Mouse (Mus musculus): ENCODE measurements around the gene Endou.

The Endou gene

DNA sequence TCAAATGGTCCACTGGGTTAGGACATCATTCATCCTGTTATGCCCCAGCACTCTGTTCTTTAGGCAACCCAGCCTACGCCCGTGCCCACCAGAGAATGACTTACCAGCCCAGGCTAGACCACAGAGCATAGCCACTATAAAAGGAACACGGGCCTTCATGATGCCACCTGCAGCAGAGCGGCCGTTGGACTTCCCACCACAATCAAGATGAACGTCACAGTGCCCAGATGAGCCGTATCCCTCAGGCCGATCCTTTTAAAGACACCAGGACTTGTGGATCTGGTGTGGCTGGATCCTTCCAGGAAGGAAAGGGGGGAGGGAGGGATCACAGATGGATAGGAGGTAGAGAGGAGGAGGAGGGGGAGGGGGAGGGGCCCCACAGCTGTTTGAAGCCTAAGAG, at the start of gene Endou:
Gene Endou (minus strand): TSS at position 229 of the 400 bp plus-strand sequence.
- DNase-seq (ENCODE audit: low read depth, low spot score) = no peak

DNA sequence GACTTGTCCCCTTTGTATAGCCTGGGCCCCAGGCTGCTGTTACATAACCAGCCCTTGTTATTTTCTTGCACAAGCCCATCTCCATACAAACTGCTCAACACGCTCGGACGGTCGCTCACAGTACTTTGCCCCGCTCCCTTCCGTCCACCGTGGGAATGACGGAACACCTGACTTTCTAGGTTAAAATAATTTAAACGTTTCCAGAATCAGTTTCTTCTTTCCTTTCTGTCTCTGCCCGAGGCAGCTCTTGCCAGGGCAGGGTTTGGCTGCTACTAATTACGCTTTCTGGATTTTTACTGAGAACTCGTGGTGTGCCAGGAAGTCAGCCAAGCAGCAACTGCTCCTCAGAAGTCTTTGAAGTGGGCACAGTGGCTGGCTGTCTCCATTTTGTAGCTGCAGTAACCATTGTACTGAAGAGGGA, 49.5 kb upstream of the Endou start:
- DNase-seq (ENCODE audit: low read depth, low spot score) = no peak

DNA sequence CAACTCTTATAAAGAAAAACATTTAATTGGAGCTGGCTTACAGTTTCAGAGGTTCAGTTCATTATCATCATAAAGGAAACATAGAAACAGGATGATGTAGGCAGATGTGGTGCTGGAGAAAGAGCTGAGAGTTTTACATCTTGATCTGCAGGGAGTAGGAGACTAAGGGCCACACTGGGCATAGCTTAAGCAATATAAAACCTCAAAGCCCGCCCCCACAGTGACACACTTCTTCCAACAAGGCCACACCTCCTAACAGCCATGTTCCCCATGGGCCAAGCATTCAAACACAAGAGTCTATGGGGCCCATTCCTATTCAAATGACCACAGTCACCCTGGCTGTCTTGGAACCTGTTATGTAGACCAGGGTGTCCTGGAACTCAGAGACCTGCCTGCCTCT, 48.4 kb upstream of the Endou start:
- DNase-seq (ENCODE audit: low read depth, low spot score) = no peak

DNA sequence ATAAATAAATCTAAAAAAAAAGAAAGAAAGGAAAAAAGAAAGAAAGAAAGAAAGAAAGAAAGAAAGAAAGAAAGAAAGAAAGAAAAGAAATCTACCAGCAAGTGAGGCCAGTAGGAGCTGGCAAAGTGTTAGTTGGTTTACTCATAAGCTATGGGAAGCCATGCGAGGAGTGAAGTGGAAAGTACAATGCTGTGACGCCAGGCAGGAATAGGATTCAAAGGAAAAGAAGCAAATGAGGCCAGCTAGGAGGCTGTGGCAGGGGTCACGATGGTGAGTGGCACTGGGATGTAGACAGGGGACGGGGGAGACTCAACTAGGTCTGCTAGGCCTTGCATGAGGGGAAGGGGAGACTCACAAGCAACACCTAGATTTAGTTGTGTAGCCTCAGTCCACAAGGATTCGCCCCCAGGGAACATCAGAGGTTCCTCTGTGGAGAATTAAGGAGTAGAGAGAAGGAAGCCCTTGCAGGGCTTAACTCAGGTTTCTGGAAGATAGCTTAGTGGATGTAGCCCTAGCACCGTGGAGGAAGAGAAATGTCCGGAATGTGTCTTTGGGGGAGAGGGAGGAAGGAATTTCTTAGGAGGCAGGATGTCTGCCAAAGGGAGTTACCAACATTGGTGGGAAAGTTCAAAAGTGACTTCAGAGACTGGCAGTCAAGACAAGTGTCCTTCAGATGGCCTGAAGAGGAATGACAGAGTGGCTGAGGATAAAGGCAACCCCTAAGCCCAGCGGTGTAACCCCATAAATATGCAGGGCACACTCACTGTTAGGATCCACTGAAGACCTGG, 47.4 kb upstream of the Endou start, which contains the start of gene Slc48a1:
Gene Slc48a1 (plus strand): TSS at position 210 of the 788 bp plus-strand sequence.
- no peak for DNase-seq (ENCODE audit: low read depth, low spot score)

DNA sequence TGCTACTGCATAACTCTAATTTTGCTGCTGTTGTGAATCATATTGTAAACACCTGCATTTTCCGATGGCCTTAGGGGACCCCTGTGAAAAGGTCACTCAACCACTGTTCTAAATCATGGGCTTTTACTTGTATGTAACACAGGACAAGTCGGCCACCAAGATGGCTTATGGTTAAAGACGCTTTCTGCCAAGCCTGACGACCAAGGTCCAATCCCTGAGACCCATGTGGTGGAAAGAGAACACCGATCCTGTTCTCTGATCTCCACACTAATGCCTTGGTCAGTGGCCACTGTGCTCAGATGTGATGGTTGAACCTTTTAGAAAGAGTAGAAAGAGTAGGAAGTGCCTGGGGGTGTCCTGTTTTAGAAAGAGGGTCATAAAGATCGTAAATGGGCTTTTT, 45.8 kb upstream of the Endou start:
- no peak for DNase-seq (ENCODE audit: low read depth, low spot score)

DNA sequence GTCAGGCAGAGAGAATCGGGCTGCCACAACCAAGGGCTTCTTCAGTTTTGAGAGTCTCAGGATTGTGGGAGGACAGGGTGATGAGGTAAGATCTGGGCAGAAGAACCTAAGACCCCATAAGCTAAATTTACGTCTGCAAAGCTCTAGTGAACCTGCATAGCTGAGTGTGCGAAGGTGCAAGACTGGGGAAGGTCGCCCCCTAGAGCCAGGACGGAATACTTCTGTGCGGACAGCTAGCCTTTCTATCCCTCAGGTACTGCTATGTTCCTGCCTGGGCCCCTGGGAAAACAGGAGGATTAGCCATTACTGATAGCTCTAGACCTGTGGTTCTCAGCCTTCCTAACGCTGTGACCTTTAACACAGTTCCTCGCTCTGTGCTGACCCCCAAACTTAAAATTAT, 45.4 kb upstream of the Endou start:
- DNase-seq (ENCODE audit: low read depth, low spot score) = peak; percentile 64

DNA sequence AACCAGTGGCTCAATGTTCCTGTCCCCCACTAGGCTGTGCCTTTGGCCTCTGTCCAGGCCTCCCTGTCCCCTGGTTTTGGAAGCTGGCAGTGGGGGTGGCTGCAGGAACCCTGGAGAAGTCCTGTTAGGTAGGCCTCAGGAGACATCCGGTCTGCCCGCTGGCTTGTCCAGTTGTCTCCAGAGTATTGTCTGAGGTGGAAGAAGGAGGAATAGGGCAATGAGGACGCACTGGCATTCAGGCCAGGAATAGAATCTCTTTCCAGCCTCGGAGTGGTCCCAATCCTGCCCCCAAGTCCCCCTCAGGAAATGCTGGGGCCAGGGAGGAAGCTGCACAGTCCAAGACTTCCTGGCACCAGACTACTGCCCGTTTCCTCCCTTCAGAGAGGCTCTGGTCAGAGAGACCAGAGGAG, 42.8 kb upstream of the Endou start:
- DNase-seq (ENCODE audit: low read depth, low spot score) = no peak

DNA sequence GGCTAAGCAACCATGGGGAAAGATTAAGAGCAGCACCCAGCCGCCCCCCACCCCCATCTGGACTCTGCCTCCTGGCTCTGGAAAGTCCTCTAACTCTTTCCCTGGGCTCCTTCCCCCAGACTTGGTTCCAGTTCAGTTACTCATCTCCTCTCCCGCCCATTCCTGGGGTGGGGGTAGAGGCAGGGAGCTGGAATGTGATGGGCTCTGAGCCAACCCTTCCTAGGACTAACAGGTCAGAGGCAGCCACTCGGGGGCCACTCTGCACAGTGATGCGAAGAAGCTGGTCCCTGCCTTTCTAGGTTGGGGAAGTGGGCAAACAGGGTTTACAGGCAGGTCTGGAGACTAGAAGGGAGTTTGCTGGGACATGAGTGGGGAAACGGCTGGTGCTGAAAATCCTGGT, 42.0 kb upstream of the Endou start:
- no peak for DNase-seq (ENCODE audit: low read depth, low spot score)

DNA sequence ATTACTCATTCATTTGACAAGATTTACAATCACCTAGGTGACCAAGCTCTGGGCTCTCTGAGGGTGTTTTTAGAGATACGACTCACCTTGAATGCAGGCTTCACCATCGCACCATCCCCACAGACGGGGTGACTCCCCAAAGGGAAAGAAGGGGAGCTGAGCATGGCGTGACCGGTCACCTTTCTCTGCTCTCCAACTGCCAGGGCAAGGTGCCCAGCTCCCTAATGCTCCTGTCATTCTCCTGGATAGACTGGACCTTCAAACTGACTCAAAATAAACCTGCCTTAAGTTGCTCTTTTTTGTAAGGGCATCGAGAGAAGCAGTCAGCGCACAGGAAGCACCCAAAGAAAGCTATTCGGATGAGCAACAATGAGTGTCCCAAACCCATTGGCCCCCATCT, 39.1 kb upstream of the Endou start:
- no peak for DNase-seq (ENCODE audit: low read depth, low spot score)

DNA sequence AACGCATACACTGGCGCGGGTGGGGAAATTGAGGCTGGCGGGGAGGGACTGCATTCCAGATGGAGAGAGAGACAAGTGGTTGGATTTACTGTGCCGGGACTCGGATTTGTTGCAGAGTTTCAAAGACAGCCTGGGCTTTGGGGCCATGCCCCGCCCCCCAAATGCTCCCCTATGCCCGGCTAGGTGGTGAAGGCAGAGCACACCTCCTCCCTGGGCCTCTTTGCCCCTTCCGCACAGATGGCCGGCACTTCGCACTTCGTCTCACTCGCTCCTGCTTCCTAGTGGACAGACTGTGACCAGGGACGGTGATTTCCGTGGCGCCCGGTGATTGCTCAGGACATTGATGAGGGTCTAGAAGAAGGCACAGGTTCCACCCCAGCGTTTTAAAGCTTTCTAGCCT, 37.1 kb upstream of the Endou start:
- no peak for DNase-seq (ENCODE audit: low read depth, low spot score)

DNA sequence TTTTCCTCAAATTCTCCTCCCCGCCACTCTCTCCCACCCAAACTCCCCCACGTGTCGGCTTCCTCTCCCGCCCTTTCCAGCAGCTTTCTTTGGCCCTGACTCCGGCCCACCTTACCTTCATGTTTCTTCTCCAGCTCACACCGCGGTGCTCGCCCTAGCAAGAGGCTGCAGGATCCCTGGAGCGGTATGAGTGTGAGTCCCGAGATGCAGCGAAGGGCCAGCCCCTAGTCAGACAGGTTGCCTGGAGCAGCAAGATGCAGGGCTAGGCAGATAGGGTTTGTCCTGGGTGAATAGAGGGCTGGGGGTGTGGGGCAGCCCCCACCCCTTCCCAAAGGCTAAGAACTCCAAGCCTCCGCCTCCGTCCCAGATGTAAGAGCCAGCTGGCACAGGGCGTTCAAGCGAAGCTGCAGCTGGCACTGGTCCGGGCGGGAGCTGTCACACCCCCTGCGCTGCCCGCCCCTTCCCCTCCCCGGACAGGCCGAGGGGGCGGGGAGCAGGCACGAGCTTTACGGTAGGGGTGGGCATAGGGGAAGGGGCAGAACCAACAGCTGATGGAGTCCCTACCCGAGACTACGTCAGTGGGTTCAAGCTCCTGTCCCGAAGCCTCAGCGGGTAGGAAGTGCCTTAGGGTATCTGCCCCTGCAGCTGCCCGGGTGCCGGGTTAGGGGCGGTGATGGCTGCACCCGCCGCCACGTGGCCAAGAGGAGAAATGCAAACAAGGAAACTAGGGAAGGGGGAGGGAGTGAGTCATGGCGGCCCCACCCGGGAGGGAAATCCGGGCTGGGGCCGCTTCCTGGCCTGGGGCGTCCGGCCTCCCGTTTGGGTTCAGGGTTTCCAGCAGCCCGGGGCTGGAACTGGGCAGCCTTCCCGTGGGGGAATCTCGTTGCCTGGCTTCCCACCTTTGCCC, 36.4 kb upstream of the Endou start, which contains the start of gene Rapgef3:
Gene Rapgef3 (minus strand): TSS at position 693 of the 907 bp plus-strand sequence.
- peak; percentile 70 for DNase-seq (ENCODE audit: low read depth, low spot score)

DNA sequence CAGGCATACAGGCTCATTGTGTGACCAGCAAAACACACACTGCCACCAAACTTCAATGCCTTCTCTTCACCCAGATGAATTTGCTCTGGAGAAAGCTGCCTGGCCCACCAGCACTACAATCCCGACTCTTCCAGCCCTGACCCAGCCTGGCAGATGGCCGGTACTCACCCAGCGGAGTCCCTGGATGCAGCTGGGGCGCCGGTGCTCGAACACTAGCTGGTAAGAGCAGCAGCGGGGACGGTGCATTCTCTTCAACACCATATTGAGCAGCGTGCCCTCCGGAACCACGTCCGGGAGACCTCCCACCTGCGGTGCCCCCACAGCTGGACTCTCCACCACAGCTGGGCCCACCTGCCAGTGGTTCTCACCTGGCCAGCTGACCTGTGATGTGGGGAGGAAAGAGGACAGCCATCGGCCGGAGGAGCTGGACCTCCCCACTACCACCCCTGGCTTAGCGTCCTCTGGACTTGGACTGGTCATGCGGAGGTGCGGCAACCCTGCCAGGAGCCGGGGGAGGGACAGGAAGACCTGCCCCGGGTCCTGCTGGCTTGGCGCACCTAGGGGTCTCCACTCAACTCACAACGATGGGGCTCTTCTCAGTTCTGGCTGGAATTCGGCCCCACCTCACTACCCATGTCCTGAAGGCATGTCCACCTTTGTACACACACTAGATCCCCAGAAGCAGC, 35.6 kb upstream of the Endou start:
- DNase-seq (ENCODE audit: low read depth, low spot score) = no peak

DNA sequence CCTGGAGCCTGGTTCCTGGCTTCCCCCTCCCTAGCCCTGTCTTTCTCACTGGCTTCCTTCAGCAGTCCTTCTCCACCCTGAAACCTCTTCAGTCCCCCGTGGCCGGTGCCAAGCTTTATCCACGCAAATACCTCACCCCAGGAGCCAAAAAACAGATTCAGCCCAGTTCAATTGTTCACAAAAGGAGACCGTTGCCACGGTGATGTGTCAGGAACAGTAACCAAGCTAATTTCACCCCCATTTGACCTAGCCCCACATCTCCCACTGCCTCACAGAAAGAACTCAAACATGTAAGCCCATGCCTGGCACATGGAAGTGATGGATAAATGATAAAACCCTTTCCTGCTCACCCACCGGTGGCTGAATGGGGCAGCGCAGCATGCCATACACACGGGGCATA, 35.1 kb upstream of the Endou start:
- no peak for DNase-seq (ENCODE audit: low read depth, low spot score)

DNA sequence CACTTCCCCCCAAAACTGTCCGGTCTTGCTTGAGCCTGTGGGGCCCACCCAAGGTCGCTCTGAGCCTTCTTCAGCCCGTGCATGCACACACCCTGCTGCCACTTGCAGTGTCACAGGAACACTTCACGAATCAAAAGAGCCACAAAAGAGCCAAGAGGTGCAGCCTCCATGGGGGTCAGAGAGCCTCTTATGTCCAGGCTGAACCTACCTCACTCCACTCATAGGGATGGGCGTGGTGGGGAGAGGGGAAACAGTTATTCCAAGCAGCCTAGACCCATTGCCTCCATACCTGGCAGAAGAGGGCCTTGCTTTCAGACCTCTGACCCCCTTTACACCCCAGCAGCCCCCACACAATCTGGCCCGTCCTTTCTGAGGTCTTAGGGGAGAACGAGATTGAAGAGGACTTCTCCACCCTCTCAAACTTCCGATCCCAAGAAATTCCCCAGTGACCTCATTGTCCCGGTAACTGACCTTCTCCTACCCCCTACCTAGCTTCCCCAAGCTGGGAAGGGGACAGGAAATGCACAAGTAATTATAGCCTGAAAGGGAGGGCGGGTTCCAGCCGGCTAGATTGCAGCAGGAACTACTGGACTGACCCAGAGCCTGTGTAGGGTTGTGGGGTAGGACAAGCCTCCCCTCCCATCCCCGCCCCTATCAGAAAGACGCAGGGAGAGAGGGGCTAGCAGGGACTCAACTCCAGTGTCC, 34.1 kb upstream of the Endou start:
- DNase-seq (ENCODE audit: low read depth, low spot score) = no peak

DNA sequence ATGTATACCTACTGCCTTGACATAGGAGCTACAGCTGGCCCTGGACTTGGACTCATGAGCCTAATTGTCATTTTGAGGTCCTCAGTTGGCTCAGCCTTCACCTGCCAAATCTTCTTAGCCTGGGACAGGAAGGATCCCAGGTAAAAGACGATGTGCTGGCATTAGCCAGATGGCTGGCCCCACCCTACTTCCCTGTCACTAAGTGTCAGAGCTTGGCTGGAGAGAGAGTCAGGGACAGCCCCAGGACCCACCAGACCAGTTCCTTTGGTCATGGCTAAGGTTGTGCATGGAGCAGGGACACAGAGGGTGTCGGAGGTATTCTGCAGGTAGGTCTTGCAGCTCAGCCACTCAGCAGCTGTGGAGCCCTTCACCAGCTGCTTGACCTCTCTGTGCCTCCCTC, 33.4 kb upstream of the Endou start:
- DNase-seq (ENCODE audit: low read depth, low spot score) = no peak

DNA sequence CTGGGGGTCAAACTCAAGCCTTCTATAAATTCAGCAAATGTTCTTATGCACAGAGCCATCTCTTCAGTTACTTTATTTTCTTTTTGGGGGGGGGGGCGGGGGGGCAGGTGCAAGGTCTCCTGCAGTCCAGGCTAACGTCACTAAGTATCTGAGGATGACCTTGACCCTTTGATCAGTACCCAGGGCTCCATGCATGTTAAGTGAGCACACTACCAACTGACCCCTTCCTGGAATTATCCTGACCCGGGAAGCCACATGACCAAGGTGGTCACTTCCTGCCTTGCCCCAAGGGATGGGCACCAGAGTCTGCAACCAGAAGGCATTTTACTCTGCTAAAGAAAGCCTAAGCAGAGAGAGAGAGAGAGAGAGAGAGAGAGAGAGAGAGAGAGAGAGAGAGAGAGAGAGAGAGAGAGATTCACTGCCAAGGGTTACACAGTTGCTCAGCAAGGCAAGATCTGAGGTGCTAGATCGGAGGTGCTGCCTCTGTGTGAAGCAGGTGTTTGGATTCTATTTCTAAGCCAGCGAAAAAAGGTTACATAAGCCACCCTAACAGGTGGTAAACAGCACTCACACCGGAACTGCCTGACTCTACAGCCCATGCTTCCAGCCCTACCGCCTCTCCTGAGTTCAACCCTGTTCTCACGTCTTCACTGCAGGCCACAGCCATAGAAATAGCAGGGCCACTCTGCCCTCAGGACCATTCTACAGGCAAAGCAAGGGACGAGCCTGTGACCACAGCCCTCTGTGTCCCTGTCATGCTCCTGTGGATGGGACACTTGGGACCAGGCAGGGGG, 32.3 kb upstream of the Endou start:
- DNase-seq (ENCODE audit: low read depth, low spot score) = no peak

DNA sequence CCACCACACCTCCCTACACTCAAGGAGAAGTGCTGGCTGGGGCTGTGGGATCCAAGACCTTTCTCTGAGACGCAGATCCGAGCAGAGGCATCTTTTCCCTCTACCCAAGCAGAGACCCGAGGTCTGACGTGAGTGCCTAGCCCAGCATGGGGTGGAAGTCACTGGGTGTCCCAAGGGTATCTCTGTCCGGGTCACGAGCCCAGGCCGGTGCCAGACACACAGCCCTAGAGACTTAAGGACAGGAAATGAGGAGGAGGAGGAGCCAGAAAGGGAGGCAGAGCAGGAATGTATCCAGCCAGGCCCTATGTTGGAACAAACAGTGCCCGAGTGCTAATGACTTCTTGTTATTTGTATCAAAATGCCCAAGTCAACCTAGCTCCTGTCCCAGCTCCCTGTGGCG, 31.6 kb upstream of the Endou start:
- DNase-seq (ENCODE audit: low read depth, low spot score) = no peak

DNA sequence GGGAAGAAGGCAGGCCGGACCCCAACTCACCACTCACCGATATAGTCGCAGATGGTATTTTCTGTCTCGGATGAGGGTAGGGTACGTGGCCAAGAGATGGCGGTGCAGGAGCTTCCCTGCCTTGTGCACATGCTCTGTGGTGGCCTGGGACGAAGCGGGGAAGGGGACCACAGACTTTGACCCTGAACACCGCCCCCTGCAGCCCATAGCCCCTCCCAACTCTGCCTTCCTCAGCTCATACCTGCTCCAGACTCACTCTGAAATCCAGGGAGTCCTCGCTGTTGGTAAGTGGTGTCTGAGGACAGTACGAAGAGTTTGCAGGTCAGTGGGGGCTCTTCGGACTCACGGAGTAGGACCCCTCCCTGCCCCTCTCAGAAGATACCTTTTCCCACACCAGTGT, 30.3 kb upstream of the Endou start:
- no peak for DNase-seq (ENCODE audit: low read depth, low spot score)

DNA sequence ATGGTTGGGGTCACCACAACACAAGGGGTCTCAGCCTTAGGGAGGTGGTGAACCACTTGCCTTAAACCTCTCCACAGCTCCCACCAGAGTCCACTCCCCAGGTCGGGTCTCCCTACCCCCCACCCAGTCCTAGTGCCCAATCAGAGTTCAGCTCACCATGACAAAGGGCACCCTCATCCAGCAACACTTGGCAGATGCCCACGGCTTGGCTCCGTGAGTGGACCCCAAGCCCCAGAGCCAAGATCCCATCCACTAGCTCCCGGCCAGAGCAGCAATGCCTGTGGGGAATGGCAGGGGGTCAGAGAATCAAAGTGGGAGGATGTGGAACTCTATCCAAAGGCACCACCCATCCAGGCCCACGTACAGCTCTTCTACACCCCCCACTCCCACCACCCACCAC, 29.8 kb upstream of the Endou start:
- no peak for DNase-seq (ENCODE audit: low read depth, low spot score)

DNA sequence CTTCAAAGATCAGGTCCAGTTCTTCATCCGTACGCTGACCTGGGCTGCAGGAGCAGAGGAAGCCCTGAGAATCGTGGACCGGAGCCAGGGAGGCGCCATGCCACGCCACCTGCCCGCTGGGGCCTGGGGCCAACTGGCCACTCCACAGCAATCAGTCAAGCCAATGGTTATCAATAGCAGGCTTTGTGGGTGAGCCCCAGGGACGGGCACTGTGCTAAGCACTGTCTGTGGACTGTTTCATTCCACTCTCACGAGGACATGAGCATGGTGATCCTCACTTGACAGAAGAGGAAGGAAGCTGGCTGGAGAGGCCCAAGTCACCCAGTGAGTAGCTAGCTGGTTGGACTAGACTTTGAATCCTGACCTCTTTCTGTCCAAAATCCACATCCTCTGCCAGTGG, 28.9 kb upstream of the Endou start:
- no peak for DNase-seq (ENCODE audit: low read depth, low spot score)

DNA sequence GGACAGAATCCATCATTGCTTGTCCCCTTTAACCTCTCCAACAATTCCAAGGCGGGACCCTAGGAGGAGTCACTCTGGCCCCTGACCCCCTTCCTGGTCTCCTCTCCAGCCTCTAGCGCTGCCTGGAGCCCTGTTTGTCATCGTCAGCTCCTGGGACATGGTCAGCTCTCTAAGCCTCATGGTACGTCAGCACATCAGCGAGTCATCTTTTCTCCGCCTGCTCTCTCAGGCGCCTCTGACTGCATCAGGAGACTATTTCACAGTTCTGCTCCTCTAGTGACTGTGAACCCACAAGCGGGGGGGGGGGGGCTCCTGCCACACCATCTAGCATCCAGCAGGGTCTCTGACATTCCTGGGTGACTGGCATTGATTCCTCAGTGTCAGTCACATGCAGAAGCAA, 24.2 kb upstream of the Endou start:
- no peak for DNase-seq (ENCODE audit: low read depth, low spot score)
